Mouse (Mus musculus) liver, adult 2 months (tissue): Measurements from ENCODE around the gene Slc25a22. TPM values are rescaled to one million over a fixed set of nuclear protein-coding genes. Genes with fewer than 3 reads are reported as not detected.
A peak's percentile ranks its signal among the peaks of the same experiment; 100 is the strongest.
"Not testable (repeated sequence)": the region's sequence is repeated elsewhere in the genome, so short reads cannot be mapped to it uniquely, and the experiment has no call there.

Experiments used
- DNase-seq: peaks from one replicate; pipeline ENCODE4 v3.0.0-alpha.2; 2011; ENCODE audit warnings: low read depth, low spot score; ENCODE audit errors: extremely low read depth
- H3K27ac ChIP-seq: fragments of 200-500 bp; replicated peaks from 2 replicates; pipeline ENCODE4 v1.5.1; 2012; ENCODE audit warnings: low read depth, mild to moderate bottlenecking, control low read depth, inconsistent platforms, low read length; ENCODE audit not compliant: insufficient read depth
- H3K27me3 ChIP-seq: fragments of 200-500 bp; 2 replicates; pipeline ENCODE4 v1.6.1; 2012; ENCODE audit warnings: mild to moderate bottlenecking, moderate library complexity, low read length, inconsistent platforms; ENCODE audit not compliant: control insufficient read depth, insufficient read depth
- H3K36me3 ChIP-seq: fragments of 200-500 bp; 2 replicates; pipeline ENCODE4 v1.6.1; 2012; ENCODE audit warnings: low read length, inconsistent platforms; ENCODE audit not compliant: control insufficient read depth, insufficient read depth
- H3K4me1 ChIP-seq: fragments of 200-500 bp; 2 replicates; pipeline ENCODE4 v1.6.1; 2011; ENCODE audit warnings: low read length; ENCODE audit not compliant: control insufficient read depth, insufficient read depth
- H3K4me3 ChIP-seq: fragments of 200-500 bp; 2 replicates; pipeline ENCODE4 v1.5.1; 2011; ENCODE audit warnings: low read depth, mild to moderate bottlenecking, control low read depth, low read length, moderate library complexity; ENCODE audit not compliant: insufficient read depth
- H3K79me2 ChIP-seq: fragments of 200-500 bp; 2 replicates; pipeline ENCODE4 v1.6.1; 2012; ENCODE audit warnings: inconsistent platforms, mild to moderate bottlenecking, low read length, moderate library complexity; ENCODE audit not compliant: control insufficient read depth, insufficient read depth
- H3K9ac ChIP-seq: fragments of 200-500 bp; 2 replicates; pipeline ENCODE4 v1.6.1; 2012; ENCODE audit warnings: low read depth, mild to moderate bottlenecking, control low read depth, inconsistent platforms, low read length
- CTCF ChIP-seq: fragments of 200-500 bp; IDR thresholded peaks from 2 replicates; pipeline ENCODE4 v1.5.1; 2011; ENCODE audit warnings: low read depth, low read length, control low read depth
- POLR2A ChIP-seq: fragments of 200-500 bp; IDR thresholded peaks from 2 replicates; pipeline ENCODE4 v1.6.1; 2011; ENCODE audit warnings: low read length, control low read depth; ENCODE audit not compliant: insufficient read depth; ENCODE audit errors: extremely low read depth
- WGBS: fragments of 180-500 bp; shearing (Covaris S2); methylation state at CpG from one replicate; pipeline ENCODE4 v1.1.7; 2018; 5-methylcytosine and 5-hydroxymethylcytosine counted together
- polyA plus RNA-seq: library from polyadenylated mRNA; depleted of rRNA; stranded (reverse); fragments of >200 nt; gene quantifications from 2 replicates; pipeline ENCODE4 v1.2.3, GENCODE M21; 2012
- total RNA-seq: library from RNA; depleted of rRNA; stranded (reverse); fragments of >200 nt; gene quantifications from 2 replicates; pipeline ENCODE4 v1.2.3, GENCODE M21; 2014

Slc25a22 gene
- total and polyA plus RNA-seq, 2 experiments: 26.1 to 345 TPM

- Histone ChIP-seq H3K79me2 (peaks cover 5% of the 10 kb centered on the region; the same call in 1 of the 2 replicates), H3K27me3 (no peaks in the 10 kb centered on the region), H3K4me3 (peak within 1 kb of the TSS; percentile 86), H3K4me1 (peaks cover 17% of the 10 kb centered on the region), H3K27ac (peak within 1 kb of the TSS; percentile 90), H3K36me3 (no peaks in the 10 kb centered on the region), H3K9ac (peak within 1 kb of the TSS; percentile 89)
- WGBS: under 1% methylated on average over 56 of the region's 56 CpGs
- DNase-seq: peak; percentile 98
- TF ChIP-seq CTCF (peak; percentile 37), POLR2A (peak; percentile 93)
Measured at GRCm38 (mm10) chr7:141413809-141414584, 23.7 kb downstream of the Slc25a22 start, which contains the start of gene Gatd1. Gene Gatd1, minus strand, starts transcription at chr7:141414136.

- 2% methylated on average over 16 of the region's 16 CpGs for WGBS
- H3K79me2 ChIP-seq: peaks cover 5% of the 10 kb centered on the region; the same call in 1 of the 2 replicates
- H3K36me3 ChIP-seq: no peaks in the 10 kb centered on the region
- H3K4me3 ChIP-seq: peak overlapping the region; percentile 86
- no peaks in the 10 kb centered on the region for H3K27me3 ChIP-seq
- TF ChIP-seq CTCF (no peak), POLR2A (no peak)
- peak overlapping the region; percentile 90 for H3K27ac ChIP-seq
- DNase-seq: no peak
- H3K9ac ChIP-seq: peak overlapping the region; percentile 89
- H3K4me1 ChIP-seq: peaks cover 15% of the 10 kb centered on the region
Measured at GRCm38 (mm10) chr7:141413331-141413730, 24.4 kb downstream of the Slc25a22 start.

GRCm38 (mm10) chr7:141411667-141412066, 26.0 kb downstream of the Slc25a22 start:
- H3K27ac ChIP-seq: no peak overlapping the region
- no peak overlapping the region for H3K9ac ChIP-seq
- WGBS: 91% methylated on average over 1 of the region's 1 CpGs
- TF ChIP-seq CTCF: no peak
- no peak for TF ChIP-seq POLR2A
- H3K4me1 ChIP-seq: peaks cover 15% of the 10 kb centered on the region
- H3K4me3 ChIP-seq: no peak overlapping the region
- H3K36me3 ChIP-seq: no peaks in the 10 kb centered on the region
- peaks cover 5% of the 10 kb centered on the region; the same call in 1 of the 2 replicates for H3K79me2 ChIP-seq
- no peaks in the 10 kb centered on the region for H3K27me3 ChIP-seq
- DNase-seq: no peak

GRCm38 (mm10) chr7:141410631-141411030, 27.1 kb downstream of the Slc25a22 start:
- H3K9ac ChIP-seq: no peak overlapping the region
- H3K4me1 ChIP-seq: peaks cover 15% of the 10 kb centered on the region
- no peak overlapping the region for H3K4me3 ChIP-seq
- no peaks in the 10 kb centered on the region for H3K27me3 ChIP-seq
- no peaks in the 10 kb centered on the region for H3K36me3 ChIP-seq
- no peak for DNase-seq
- WGBS: 81% methylated on average over 8 of the region's 8 CpGs
- H3K79me2 ChIP-seq: peaks cover 5% of the 10 kb centered on the region; the same call in 1 of the 2 replicates
- H3K27ac ChIP-seq: no peak overlapping the region
- TF ChIP-seq POLR2A: no peak
- no peak for TF ChIP-seq CTCF

GRCm38 (mm10) chr7:141408833-141409232, 28.9 kb downstream of the Slc25a22 start:
- 7% methylated on average over 11 of the region's 11 CpGs for WGBS
- peak overlapping the region; percentile 56 for H3K27ac ChIP-seq
- no peak overlapping the region; the same call in 1 of the 2 replicates for H3K4me3 ChIP-seq
- H3K4me1 ChIP-seq: peaks cover 11% of the 10 kb centered on the region
- peaks cover 5% of the 10 kb centered on the region; the same call in 1 of the 2 replicates for H3K79me2 ChIP-seq
- no peak for DNase-seq
- no peaks in the 10 kb centered on the region for H3K36me3 ChIP-seq
- H3K9ac ChIP-seq: no peak overlapping the region; the same call in 1 of the 2 replicates
- H3K27me3 ChIP-seq: no peaks in the 10 kb centered on the region
- TF ChIP-seq POLR2A: no peak
- TF ChIP-seq CTCF: peak; percentile 92

GRCm38 (mm10) chr7:141407670-141408069, 30.0 kb downstream of the Slc25a22 start:
- H3K79me2 ChIP-seq, H3K36me3 ChIP-seq, H3K27me3 ChIP-seq, H3K4me3 ChIP-seq, DNase-seq, H3K27ac ChIP-seq, H3K9ac ChIP-seq: not testable (repeated sequence)
- peaks cover 11% of the 10 kb centered on the region for H3K4me1 ChIP-seq
- 91% methylated on average over 7 of the region's 7 CpGs for WGBS
